Mouse (Mus musculus) embryonic facial prominence, embryonic 14.5 days (tissue): Measurements from ENCODE around the gene Mogat1. TPM values are rescaled to one million over a fixed set of nuclear protein-coding genes. Genes with fewer than 3 reads are reported as not detected.

Experiments
- ATAC-seq: fragments of 200-750 bp; cut with Nextera tagmentation; 2 replicates; pipeline ENCODE4 v1.8.0; 2017; ENCODE audit warnings: low read depth, moderate number of reproducible peaks, moderate TSS enrichment
- DNase-seq: peaks from one replicate; pipeline ENCODE4 v3.0.0-alpha.2; 2015; ENCODE audit warnings: low spot score
- H3K27ac ChIP-seq: fragments of 300-500 bp; sonication (generic); replicated peaks from 2 replicates; pipeline ENCODE4 v1.5.1; 2014; ENCODE audit warnings: low read depth, mild to moderate bottlenecking, low read length, moderate library complexity
- H3K27me3 ChIP-seq: fragments of 300-500 bp; sonication (generic); replicated peaks from 2 replicates; pipeline ENCODE4 v1.6.1; 2014; ENCODE audit warnings: low read length; ENCODE audit not compliant: control insufficient read depth, insufficient read depth
- H3K36me3 ChIP-seq: fragments of 300-500 bp; sonication (generic); 2 replicates; pipeline ENCODE4 v1.6.1; 2014; ENCODE audit warnings: low read length, mixed read lengths; ENCODE audit not compliant: control insufficient read depth, insufficient read depth
- H3K4me1 ChIP-seq: fragments of 300-500 bp; sonication (generic); 2 replicates; pipeline ENCODE4 v1.6.1; 2014; ENCODE audit warnings: antibody characterized with exemption, low read length; ENCODE audit not compliant: control insufficient read depth, insufficient read depth
- H3K4me2 ChIP-seq: fragments of 300-500 bp; sonication (generic); 2 replicates; pipeline ENCODE4 v1.6.1; 2014; ENCODE audit warnings: low read depth, mild to moderate bottlenecking, low read length, moderate library complexity, mixed read lengths
- H3K4me3 ChIP-seq: fragments of 300-500 bp; sonication (generic); 2 replicates; pipeline ENCODE4 v1.5.1; 2014; ENCODE audit warnings: low read depth, mild to moderate bottlenecking, low read length
- H3K9ac ChIP-seq: fragments of 300-500 bp; sonication (generic); 2 replicates; pipeline ENCODE4 v1.6.1; 2014; ENCODE audit warnings: low read depth, mild to moderate bottlenecking, low read length, moderate library complexity, mixed read lengths
- H3K9me3 ChIP-seq: fragments of 300-500 bp; sonication (generic); 2 replicates; pipeline ENCODE4 v1.6.1; 2016; ENCODE audit warnings: low read length; ENCODE audit not compliant: control insufficient read depth
- WGBS: fragments of 180-500 bp; shearing (Covaris S2); extraction: QIAGEN DNeasy Blood & Tissue Kit; methylation state at CpG from one replicate; pipeline ENCODE4 v1.1.7; 2014; 5-methylcytosine and 5-hydroxymethylcytosine counted together
- polyA plus RNA-seq: library from polyadenylated mRNA; unstranded; fragments of >200 nt; fragmentation: Nextera tagmentation; extraction: Ambion mirVana; gene quantifications from 2 replicates; pipeline ENCODE4 v1.2.1, GENCODE M21; 2014

Gene Mogat1
- polyA plus RNA-seq, 1 experiment from 2014 or later = 0.72 TPM

DNA sequence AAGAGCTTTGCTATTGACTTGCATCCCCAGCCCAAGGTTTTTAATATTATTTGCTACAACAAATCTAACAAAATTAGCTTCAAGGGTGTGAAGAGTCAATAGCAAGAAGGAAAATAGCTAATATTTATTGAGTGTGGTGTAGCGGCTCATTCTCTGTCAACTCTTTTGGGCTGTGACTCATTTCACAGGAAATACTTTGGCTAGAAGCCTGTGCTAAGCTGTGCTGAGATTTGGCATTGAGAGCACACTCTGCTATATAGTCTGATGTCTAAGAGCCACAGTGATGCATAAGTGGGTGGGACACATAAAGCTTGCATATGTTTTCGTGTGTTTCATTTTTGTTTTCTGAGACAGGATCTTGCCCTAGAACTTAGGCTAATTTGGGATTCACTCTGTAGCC is 74.3 kb downstream of the Mogat1 start:
- DNase-seq = no peak
- no peaks in the 10 kb centered on the region for H3K4me1 ChIP-seq
- H3K27me3 ChIP-seq = no peaks in the 10 kb centered on the region
- H3K9me3 ChIP-seq = 0 out of 2 replicates have a peak, but pooled peaks cover 4% of the 10 kb centered on the region
- H3K4me3 ChIP-seq = no peak overlapping the region
- WGBS = 78% methylated on average over 2 of the region's 2 CpGs
- no peak for ATAC-seq
- no peak overlapping the region for H3K4me2 ChIP-seq
- H3K27ac ChIP-seq = no peak overlapping the region
- no peak overlapping the region for H3K9ac ChIP-seq
- no peaks in the 10 kb centered on the region for H3K36me3 ChIP-seq

DNA sequence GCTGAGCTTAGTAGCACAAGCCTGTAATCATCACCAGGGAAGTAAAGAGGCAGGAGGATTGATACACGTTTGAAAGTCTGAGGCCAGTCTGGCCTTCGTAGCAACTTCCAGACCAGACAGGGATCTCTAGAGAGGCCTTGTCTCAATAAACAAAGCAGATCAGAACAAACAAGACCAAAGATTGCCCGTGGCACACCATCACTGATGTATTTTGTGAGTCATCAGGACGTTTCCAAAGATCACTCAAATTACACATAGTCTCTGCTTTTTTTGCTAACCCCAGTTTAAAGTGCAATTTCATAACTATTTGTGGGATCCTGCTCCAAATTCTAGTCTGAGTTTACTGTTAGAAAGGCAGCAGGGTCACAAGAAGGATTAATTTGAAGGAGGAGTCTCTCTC is 76.2 kb downstream of the Mogat1 start:
- H3K27me3 ChIP-seq = no peaks in the 10 kb centered on the region
- no peaks in the 10 kb centered on the region for H3K4me1 ChIP-seq
- H3K36me3 ChIP-seq = no peaks in the 10 kb centered on the region
- H3K4me2 ChIP-seq = no peak overlapping the region
- no peak overlapping the region for H3K4me3 ChIP-seq
- H3K9me3 ChIP-seq = no peaks in the 10 kb centered on the region
- no peak for ATAC-seq
- no peak overlapping the region for H3K9ac ChIP-seq
- no peak overlapping the region for H3K27ac ChIP-seq
- WGBS = 20% methylated on average over 4 of the region's 4 CpGs
- no peak for DNase-seq

Other genes with a start within 250 kb of the Mogat1 start
- 2.3 and 2.6 TPM in 2 replicates for gene Sgpp2, start 200.6 kb upstream of the Mogat1 start, polyA plus RNA-seq
- 122 and 145 TPM in 2 replicates for gene Farsb, start 22.1 kb upstream of the Mogat1 start, polyA plus RNA-seq
- gene BC035947, start 1.2 kb downstream of the Mogat1 start, polyA plus RNA-seq = 0.40 and 0.73 TPM in 2 replicates
- gene Acsl3, start 146.8 kb downstream of the Mogat1 start, polyA plus RNA-seq = 71.3 and 76.9 TPM in 2 replicates
- gene Utp14b, start 147.0 kb downstream of the Mogat1 start, polyA plus RNA-seq = 3.7 and 4.8 TPM in 2 replicates